Mouse (Mus musculus): Measurements from ENCODE around the gene Apba1.
A peak's percentile ranks its signal among the peaks of the same experiment; 100 is the strongest.

The Apba1 gene

GRCm38 (mm10) chr19:23806796-23807195 lies 48.1 kb downstream of the Apba1 start:
- no peak for DNase-seq (ENCODE audit: low spot score)

- no peak for DNase-seq (ENCODE audit: low spot score)
These were observed 48.7 kb downstream of the Apba1 start for GRCm38 (mm10) chr19:23807371-23807770.

DNA sequence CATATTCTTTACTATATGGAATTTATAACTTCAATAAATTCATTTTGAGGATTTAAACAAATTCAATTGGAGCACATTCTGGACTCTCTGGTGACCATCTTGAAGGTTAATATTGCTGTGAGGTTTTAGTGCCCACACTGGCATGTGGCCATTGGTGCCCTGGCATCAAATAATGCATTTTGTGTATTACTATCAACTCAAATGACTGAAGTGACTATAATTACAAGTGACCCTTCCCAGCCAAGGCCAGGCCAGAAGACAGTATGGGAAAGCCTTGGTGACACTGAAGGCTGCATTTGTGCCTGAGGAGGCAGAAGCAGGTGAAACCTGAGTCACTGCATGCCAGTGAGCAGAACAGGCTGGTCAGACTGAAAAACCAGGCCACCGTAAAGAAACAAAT lies 50.5 kb downstream of the Apba1 start:
- no peak for DNase-seq (ENCODE audit: low spot score)

- DNase-seq (ENCODE audit: low spot score) = no peak
These were observed 51.8 kb downstream of the Apba1 start for GRCm38 (mm10) chr19:23810512-23810911.

- DNase-seq (ENCODE audit: low spot score) = no peak
These were observed 52.3 kb downstream of the Apba1 start for GRCm38 (mm10) chr19:23810976-23811375.

DNA sequence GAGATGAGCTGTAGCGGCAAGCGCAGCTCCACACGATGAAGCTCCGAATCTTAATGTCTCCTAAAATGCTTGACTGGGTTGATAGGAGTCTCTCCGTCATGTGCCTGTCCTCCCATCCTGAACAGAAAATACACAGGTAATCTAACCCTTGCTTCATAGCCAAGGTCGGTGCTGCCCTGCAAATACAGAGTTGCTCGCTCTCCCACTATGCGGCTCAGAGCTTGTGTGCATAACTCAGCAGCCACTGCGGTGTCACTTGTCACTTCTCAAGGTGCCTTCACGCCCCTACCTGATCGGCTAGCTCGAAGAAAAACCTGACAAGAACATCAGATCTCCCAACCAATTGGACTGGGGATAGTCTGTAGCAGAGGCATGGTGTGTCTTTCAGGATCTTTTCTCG lies 58.1 kb downstream of the Apba1 start:
- DNase-seq (ENCODE audit: low spot score) = no peak

DNA sequence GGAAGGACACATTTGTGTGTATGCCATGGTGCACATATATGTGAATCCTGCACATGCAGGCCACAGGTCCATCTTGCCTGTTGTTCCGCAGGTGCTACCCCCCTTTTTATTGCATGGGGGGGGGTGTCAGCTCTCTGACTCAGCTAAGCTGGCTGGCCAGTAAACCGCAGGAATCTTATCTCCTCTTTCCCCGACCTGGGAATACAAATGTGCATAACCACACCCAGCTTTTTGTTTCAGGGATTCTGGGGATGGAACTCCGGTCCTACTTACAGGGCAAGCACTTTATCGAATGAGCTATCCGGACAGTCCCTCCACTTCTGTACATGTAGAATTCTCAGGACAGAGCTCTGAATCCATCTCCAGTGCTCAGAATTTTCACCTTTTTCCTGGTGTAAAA lies 58.5 kb downstream of the Apba1 start:
- no peak for DNase-seq (ENCODE audit: low spot score)

DNA sequence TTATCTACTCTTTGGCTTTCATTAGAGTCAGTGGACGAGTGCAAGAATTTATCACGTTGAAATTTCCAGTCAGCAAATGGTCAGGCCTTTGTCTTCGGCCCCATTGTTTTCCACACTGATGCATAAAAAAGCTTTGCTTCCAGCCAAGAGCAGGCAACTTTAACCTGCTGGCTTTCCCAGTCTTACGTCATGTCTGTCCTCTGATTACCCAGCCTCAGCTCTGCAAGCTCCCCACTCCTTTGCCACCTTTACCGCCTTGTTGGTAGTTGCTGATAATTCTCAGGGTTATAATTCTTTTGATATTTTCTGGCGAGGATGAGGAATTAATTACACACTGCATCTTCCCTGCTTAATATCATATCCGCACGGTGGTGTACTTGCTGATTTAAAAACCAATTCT lies 61.2 kb downstream of the Apba1 start:
- DNase-seq (ENCODE audit: low spot score) = no peak

DNA sequence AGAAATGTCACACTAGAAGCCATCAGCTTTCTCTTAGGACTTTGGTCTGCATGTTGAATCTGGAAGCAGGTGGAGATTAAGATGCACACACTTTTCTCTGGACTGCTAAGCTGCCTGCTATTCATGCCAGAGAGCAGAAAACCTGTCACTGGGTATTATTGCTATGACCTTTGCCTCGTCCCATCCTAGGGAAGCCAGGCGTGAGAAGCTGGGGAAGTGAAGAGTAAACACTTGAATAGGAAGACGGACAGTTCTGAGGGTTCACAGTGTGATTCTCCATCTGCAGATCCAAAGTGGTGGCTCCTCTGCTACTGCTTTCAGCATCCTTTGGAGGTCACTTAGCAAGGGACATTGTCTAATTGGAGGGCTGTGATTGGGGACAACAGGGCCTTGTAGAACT lies 63.8 kb downstream of the Apba1 start:
- DNase-seq (ENCODE audit: low spot score) = no peak

DNA sequence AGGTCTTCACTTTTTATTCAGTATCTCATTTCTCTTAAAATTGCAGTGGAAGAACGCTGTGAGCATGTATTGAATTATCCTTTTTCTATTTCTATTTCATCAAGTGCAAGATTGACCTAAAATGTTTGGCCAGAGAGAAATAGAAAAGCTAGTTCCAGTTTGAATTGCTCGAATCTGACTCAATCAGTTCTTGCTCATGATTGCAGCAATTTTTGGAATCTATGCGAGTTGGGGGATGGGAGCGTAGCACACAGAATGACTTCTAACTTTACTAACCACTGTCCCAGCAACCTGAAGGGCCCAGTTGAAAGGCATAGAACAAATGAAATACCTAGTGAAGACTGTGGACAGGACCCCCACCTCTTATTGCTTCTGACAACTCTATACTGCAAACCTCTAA lies 64.8 kb downstream of the Apba1 start:
- no peak for DNase-seq (ENCODE audit: low spot score)

- no peak for DNase-seq (ENCODE audit: low spot score)
These were observed 67.6 kb downstream of the Apba1 start for GRCm38 (mm10) chr19:23826251-23826650.

GRCm38 (mm10) chr19:23830761-23831160 lies 72.1 kb downstream of the Apba1 start:
- no peak for DNase-seq (ENCODE audit: low spot score)

- no peak for DNase-seq (ENCODE audit: low spot score)
These were observed 75.3 kb downstream of the Apba1 start for GRCm38 (mm10) chr19:23833685-23834682.

GRCm38 (mm10) chr19:23834721-23835120 lies 76.0 kb downstream of the Apba1 start:
- no peak for DNase-seq (ENCODE audit: low spot score)

GRCm38 (mm10) chr19:23855832-23856231 lies 97.1 kb downstream of the Apba1 start:
- DNase-seq (ENCODE audit: low spot score) = no peak

DNA sequence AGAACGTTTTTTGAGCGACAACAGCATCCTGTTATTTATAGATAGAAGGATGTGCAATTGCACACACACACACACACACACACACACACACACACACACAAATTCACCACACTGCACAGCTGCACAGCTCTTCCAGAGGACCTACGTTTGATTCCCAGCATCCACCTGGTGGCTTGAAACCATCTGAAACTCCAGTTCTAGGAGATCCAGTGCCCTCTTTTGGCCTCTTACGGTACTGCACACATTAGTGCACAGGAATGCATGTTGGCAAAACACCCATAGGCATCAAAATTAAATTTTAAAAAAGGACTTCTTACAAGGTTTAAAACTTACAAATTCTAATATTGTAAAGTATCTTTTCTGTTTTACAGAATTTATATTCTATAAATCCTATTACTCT lies 99.4 kb downstream of the Apba1 start:
- no peak for DNase-seq (ENCODE audit: low spot score)

- DNase-seq (ENCODE audit: low spot score) = no peak
These were observed 100.1 kb downstream of the Apba1 start for GRCm38 (mm10) chr19:23858781-23859180.

- DNase-seq (ENCODE audit: low spot score) = peak; percentile 43
These were observed 101.6 kb downstream of the Apba1 start for GRCm38 (mm10) chr19:23860151-23860820.

GRCm38 (mm10) chr19:23862736-23863135 lies 104.0 kb downstream of the Apba1 start:
- no peak for DNase-seq (ENCODE audit: low spot score)

DNA sequence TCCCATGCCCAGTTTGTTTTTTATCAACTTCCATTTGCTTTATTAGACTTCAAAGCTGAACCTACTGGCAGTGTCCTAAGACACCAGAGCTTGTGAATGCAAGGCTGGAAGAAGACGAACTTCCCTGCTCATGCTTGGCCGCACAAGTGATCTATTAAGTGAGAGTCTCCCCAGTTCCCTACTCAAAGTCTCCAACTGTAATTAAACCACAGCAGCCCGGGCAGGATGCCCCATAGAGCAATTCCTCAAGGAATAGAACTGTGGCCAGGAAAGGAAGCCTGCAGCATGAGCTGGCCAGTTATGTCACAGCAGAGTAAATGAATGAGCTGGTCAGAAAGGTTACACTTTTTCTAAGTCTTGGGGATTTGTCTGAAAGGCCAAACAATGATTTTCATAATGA lies 105.3 kb downstream of the Apba1 start:
- DNase-seq (ENCODE audit: low spot score) = peak; percentile 18

GRCm38 (mm10) chr19:23866045-23866444 lies 107.4 kb downstream of the Apba1 start:
- DNase-seq (ENCODE audit: low spot score) = no peak

DNA sequence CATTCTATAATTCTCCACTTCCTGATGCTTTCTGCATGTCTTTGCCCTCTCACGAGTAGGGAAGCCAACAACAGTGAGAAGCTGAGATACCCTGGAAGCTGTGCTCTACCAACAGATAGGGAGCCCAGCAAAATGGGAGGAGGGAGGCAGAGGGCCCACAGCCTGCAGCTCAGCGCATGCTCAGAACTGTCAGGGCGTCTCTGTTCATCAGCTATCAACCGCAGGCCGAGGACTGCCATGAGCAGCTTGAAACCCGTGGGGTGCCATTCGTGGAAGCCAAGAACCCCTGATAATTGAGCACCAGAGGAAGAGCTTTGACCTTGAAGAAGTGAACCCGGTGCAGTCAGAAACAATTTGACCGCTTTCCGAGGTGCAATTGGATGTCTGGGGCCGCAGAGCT lies 108.4 kb downstream of the Apba1 start:
- DNase-seq (ENCODE audit: low spot score) = no peak

- DNase-seq (ENCODE audit: low spot score) = no peak
These were observed 108.9 kb downstream of the Apba1 start for GRCm38 (mm10) chr19:23867589-23867988.

Data from urinary bladder, postnatal 14 days (tissue).